Mouse (Mus musculus) testis, adult 2 months (tissue): ENCODE results near the gene Arglu1. TPM values are rescaled to one million over a fixed set of nuclear protein-coding genes. Genes with fewer than 3 reads are reported as not detected.

Experiments
- H3K27ac ChIP-seq: fragments of 200-500 bp; 2 replicates; pipeline ENCODE4 v1.5.1; 2012; ENCODE audit warnings: low read depth, low read length; ENCODE audit not compliant: control insufficient read depth, insufficient read depth
- H3K27me3 ChIP-seq: fragments of 200-500 bp; 2 replicates; pipeline ENCODE4 v1.6.1; 2012; ENCODE audit warnings: mild to moderate bottlenecking, low read length, moderate library complexity; ENCODE audit not compliant: control insufficient read depth, insufficient read depth
- H3K36me3 ChIP-seq: fragments of 200-500 bp; 2 replicates; pipeline ENCODE4 v1.6.1; 2012; ENCODE audit warnings: mild to moderate bottlenecking, low read length; ENCODE audit not compliant: control insufficient read depth, insufficient read depth
- H3K4me1 ChIP-seq: fragments of 200-500 bp; 2 replicates; pipeline ENCODE4 v1.6.1; 2012; ENCODE audit warnings: low read length; ENCODE audit not compliant: control insufficient read depth, insufficient read depth
- H3K4me3 ChIP-seq: fragments of 200-500 bp; 2 replicates; pipeline ENCODE4 v1.5.1; 2012; ENCODE audit warnings: low read depth, mild to moderate bottlenecking, low read length, moderate library complexity, mixed read lengths; ENCODE audit not compliant: control insufficient read depth
- CTCF ChIP-seq: fragments of 200-500 bp; IDR thresholded peaks from 2 replicates; pipeline ENCODE4 v1.5.1; 2012; ENCODE audit warnings: low read depth, mild to moderate bottlenecking, inconsistent platforms, low read length, moderate library complexity; ENCODE audit not compliant: control insufficient read depth, insufficient read depth, insufficient replicate concordance
- POLR2A ChIP-seq: fragments of 200-500 bp; IDR thresholded peaks from 2 replicates; pipeline ENCODE4 v1.6.1; 2012; ENCODE audit warnings: low read depth, mild to moderate bottlenecking, inconsistent platforms, low read length, moderate library complexity; ENCODE audit not compliant: control insufficient read depth
- polyA plus RNA-seq: library from polyadenylated mRNA; depleted of rRNA; stranded (reverse); fragments of >200 nt; gene quantifications from 2 replicates; pipeline ENCODE4 v1.2.3, GENCODE M21; 2012

The Arglu1 gene
- polyA plus RNA-seq, 1 experiment = 28.4 TPM

- no peak overlapping the region for H3K27ac ChIP-seq
- no peak for TF ChIP-seq POLR2A
- TF ChIP-seq CTCF = no peak
- no peak overlapping the region for H3K4me3 ChIP-seq
- H3K27me3 ChIP-seq = no peaks in the 10 kb centered on the region
- peaks cover 12% of the 10 kb centered on the region for H3K4me1 ChIP-seq
- no peaks in the 10 kb centered on the region for H3K36me3 ChIP-seq
These were observed 32.5 kb downstream of the Arglu1 start for GRCm38 (mm10) chr8:8657692-8658355.

DNA sequence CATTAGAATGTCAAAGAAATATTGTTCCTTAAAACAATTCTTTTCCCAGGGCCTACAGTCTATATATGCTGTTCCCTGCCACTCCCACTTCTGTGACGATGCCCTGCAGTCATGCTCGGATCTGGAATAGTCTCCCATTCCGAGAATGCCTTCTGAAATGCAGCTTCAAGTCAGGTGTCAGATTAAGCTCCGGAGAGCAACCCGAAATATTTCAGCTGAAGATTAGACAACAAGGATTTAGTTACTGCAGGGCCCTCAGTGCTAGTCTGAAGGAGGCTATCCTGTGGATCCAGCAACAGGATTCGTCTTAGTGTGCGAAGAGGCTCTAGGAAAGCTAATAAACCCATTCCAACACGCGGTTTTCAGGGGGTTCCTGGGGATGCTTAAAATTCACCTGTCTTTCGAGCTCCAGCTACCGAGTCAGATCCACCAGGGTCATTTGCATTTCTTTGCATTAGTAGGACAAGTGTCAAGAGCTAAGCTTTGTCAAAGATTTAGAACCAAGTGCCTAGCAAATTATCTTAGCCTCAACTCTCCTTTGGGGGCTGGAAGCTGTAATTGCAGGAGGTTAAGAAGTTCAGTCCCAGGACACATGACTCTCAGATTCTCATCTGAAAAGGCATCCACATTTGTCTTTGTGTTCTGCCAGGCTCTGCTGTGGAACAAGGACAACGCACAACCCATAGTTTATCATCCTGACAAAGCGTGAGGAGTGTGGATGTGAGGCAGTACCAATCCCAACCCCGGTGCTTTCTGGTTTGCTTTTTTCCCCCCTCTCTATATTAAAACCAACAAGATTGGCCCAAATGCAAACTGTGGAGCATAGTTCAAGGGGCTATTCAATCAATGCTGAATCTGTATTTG, 33.5 kb downstream of the Arglu1 start:
- Histone ChIP-seq H3K4me1 (peaks cover 12% of the 10 kb centered on the region), H3K27ac (no peak overlapping the region)
- TF ChIP-seq POLR2A (no peak), CTCF (no peak)

DNA sequence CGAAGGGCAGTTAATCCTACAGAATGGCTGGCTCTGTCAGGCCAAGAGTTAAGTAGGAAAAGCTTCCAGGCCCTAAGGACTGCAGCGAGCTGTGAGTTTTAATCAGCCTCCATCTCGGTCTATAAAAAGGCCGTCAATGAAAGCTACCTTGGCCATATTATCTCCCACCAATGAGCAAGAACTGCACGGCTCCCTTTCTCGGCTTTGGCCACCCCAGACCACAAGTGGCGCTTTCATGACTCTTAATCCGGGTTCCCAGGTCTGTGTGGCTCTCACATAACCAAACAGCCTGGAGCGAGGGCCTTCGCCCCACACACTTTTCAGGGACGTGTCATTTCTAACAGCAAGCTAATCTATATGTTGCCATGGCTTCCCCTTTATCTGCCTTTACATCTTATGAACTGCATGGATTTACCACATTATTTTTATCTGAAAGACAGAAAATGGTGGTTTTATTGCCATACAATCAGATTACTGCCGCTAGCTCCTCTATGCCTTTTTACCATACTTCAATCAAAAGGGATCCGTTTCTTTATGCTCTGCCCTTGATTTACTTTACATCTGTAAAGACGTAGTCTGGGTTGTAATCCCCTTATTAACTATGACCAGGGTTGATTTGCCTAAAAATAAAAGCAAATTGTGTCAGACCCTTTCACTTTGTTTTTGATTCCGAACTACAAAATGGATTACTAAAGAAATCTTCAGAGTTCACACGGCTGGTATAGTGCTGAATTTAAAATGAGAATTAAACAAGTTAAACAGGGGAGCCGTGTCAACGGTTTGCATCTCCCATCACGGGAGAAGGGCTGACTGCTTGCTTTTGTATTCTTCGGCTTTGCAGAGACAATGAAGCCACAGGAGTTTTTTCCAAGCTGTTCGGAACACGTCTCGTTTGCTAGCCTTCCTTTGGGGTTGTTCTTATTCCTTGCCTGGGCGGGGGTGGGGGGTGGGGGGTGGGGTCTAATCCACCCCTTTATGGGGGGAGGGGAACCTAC, 34.7 kb downstream of the Arglu1 start:
- TF ChIP-seq CTCF (no peak), POLR2A (no peak)
- H3K36me3 ChIP-seq = no peaks in the 10 kb centered on the region
- no peak overlapping the region for H3K4me3 ChIP-seq
- H3K27me3 ChIP-seq = no peaks in the 10 kb centered on the region
- no peak overlapping the region for H3K27ac ChIP-seq
- H3K4me1 ChIP-seq = peaks cover 12% of the 10 kb centered on the region

More for the DNA sequence above, 33.5 kb downstream of the Arglu1 start:
- Histone ChIP-seq H3K36me3 (no peaks in the 10 kb centered on the region), H3K27me3 (no peaks in the 10 kb centered on the region), H3K4me3 (no peak overlapping the region)

DNA sequence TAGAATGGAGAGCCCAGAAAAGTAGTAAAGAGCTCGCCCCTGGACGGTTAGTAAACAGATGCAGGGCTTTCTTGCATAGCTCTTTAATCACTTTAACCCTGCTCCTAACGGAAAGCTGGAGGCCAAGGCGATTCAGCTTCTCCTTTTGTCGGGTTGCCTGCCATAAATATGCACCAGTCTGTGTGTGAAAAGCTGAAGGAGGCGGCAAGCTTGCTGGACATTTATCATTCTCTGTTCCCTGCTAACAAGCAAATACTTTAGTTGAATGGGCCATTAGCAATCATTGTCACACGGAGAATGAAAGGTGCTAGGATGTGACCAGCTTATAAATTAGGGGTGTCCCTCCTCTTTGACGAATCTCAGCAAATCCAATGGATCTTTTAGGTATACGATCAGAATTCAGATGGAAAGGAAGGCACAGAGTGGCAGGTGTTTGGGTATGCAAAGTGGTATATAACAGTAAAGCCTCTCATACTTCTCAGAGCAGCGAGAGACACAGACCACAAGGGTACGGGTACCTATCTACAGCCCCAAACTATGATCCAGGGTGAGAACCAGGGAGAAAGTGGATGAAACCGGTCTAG, 36.3 kb downstream of the Arglu1 start:
- Histone ChIP-seq H3K27me3 (no peaks in the 10 kb centered on the region), H3K4me3 (no peak overlapping the region), H3K36me3 (no peaks in the 10 kb centered on the region), H3K4me1 (peaks cover 3% of the 10 kb centered on the region), H3K27ac (no peak overlapping the region)
- TF ChIP-seq POLR2A (no peak), CTCF (no peak)

DNA sequence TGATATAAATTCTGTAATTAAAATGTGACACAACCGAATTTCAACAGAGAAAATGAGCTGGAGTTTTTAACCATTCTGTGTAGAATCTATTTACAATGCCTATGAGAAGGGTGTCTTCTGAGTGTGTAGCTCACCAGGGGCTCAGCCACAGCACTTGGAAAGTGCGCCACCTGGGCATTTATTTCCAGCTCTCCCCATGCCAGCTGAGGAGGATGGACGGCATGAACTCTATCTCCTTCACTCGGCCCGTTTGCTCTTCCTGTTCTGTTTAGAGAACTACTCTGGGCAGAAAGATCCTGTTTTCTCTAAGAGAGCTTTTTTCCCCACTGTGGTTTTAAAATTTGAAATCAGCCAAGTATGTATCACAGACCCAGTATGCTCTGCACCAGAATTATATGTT, 37.0 kb downstream of the Arglu1 start:
- no peak overlapping the region for H3K4me3 ChIP-seq
- no peaks in the 10 kb centered on the region for H3K27me3 ChIP-seq
- no peaks in the 10 kb centered on the region for H3K4me1 ChIP-seq
- TF ChIP-seq CTCF (no peak), POLR2A (no peak)
- no peak overlapping the region for H3K27ac ChIP-seq
- no peaks in the 10 kb centered on the region for H3K36me3 ChIP-seq

- Histone ChIP-seq H3K27me3 (no peaks in the 10 kb centered on the region), H3K36me3 (no peaks in the 10 kb centered on the region), H3K27ac (no peak overlapping the region), H3K4me3 (no peak overlapping the region), H3K4me1 (no peaks in the 10 kb centered on the region)
- TF ChIP-seq CTCF (no peak), POLR2A (no peak)
These were observed 37.9 kb downstream of the Arglu1 start for GRCm38 (mm10) chr8:8652388-8652787.
